Mouse (Mus musculus): ENCODE measurements at regions not wholly inside any gene's neighbourhood (a gene's known extent, or its start where the extent isn't known, plus 50 kb on each side); places are given as distances from the start of the nearest gene placed in this dataset.

DNA sequence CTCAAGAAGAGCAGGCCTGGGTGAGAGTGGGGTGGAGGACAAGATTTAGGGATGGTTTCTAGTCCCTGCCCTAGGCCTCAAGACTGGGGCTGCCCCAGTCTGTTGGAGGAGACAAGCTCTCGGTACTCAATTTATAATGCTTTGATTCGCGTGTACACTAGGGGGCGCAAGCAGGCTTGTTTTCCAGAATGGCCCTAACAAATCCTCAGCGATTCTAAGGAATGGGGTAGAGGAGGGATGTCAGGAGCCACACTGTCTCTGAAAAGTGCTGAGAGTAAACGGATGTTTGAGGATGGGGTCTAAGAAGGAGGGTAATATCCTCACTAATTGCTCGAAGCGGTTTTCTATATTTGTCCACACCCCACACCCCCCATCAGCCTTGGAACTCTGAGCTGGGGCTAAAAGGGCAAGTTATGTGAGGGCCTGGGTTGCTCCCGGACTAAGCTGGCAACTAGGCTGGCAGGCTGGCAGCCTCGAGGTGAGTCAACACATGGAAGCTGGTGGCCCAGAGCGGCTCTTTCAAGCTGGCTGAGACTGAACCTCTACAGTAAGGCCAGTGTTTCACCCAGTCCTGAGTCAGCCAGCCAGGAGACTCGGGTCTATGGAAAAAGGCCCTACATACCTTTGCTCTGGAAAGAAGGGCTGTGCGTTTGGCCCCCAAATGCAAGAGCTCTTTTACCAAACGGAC is 176.7 kb downstream of the Ttc8 start:
- DNase-seq (ENCODE audit: low read depth, low spot score), result peak; percentile 84

DNA sequence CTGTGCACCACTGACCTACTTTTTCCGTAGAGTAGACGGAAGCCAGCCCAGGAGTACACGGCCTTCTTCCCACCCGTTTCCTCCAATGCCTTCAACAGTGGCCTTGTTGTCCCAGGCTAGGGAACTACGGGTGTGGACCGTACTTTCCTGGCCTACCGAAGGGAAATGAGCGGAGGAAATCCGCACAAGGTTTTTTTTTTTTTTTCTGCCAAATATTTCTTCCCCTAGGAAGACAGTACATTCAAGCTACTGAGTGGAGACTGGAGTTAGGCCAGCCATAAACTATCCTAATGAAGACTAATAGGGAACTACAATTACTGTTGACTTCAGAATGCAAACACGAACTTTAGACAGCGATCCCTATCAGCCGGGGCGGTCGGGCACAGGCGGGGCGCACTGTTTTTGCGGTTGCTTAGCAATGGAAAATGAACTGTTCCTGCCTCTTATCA is 177.3 kb downstream of the Ttc8 start:
- no peak for DNase-seq (ENCODE audit: low read depth, low spot score)

DNA sequence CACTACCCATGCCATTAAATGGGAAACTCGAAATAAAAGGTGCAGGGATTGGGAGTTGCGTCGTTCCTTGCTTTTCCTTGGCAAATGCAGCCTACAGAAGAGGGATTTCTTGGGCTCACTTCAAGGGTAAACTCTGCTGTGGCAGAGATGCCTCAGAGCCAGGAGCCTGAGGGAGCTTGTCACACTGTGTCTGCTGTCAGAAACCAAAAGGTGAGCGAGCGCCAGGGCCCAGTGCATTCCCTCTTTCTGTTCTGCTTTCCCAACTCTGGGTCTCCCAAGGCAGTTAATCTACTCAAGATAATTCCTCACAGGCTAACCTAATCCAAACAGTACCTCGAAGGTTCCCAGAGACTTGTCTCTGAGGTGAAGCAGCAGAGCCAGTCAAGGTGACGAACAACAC is 179.5 kb downstream of the Ttc8 start:
- DNase-seq (ENCODE audit: low read depth, low spot score), result no peak

GRCm38 (mm10) chr12:99108616-99109015 is 188.2 kb downstream of the Ttc8 start:
- DNase-seq (ENCODE audit: low read depth, low spot score), result no peak

GRCm38 (mm10) chr12:99113781-99114180 is 193.4 kb downstream of the Ttc8 start:
- no peak for DNase-seq (ENCODE audit: low read depth, low spot score)

- no peak for DNase-seq (ENCODE audit: low read depth, low spot score)
Measured at GRCm38 (mm10) chr12:99116491-99116890, 196.1 kb downstream of the Ttc8 start.

DNA sequence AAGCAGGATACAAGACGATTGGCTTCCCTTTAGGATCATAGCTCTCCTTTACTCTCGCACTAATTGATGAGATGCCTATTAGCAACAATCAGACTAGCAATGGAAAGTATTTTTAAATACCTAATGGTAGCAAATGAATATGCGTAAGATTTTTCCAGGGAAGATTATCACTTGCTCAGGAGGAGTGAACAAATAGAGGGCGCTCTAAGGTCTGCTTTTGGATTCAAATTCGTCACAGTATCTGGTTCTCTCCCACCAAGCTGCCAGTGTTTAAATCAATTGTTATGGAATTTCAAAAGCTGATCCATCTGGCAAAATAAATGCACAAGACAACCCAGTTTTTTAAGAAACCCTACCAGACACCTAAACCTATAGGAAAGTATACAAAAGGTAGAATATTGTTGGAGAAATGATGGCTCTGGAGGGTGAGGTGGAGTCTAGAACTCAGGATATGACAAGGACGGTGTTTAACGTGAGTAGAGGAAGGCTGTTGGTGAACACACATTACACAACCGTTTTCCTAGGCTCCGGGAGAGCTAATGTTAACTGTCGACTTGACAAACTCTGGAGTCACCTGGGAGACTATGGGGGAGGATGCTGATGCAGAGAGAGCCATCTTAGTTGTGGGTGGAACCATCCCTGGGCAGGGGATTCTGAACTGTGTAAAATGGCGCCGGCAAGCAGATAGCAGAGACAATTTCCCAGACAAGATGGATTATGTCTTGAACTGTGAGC is 198.2 kb downstream of the Ttc8 start:
- peak; percentile 17 for DNase-seq (ENCODE audit: low read depth, low spot score)

- no peak for DNase-seq (ENCODE audit: low read depth, low spot score)
Measured at GRCm38 (mm10) chr12:99119966-99120365, 199.6 kb downstream of the Ttc8 start.

- DNase-seq (ENCODE audit: low read depth, low spot score), result no peak
Measured at GRCm38 (mm10) chr12:99123611-99124495, 203.5 kb downstream of the Ttc8 start.

- DNase-seq (ENCODE audit: low read depth, low spot score), result no peak
Measured at GRCm38 (mm10) chr12:99126129-99126528, 205.8 kb downstream of the Ttc8 start.
